Mouse (Mus musculus): ENCODE results near the gene Rpp30.

Rpp30 gene

GRCm38 (mm10) chr19:36128440-36128839 lies 44.9 kb downstream of the Rpp30 start:
- in situ Hi-C loops (cut with MboI, MseI), result no loop called here

GRCm38 (mm10) chr19:36129213-36129612 lies 45.7 kb downstream of the Rpp30 start:
- in situ Hi-C loops (cut with MboI, MseI), result no loop called here

- in situ Hi-C loops (cut with MboI, MseI), result no loop called here
Measured at GRCm38 (mm10) chr19:36129643-36130042, 46.1 kb downstream of the Rpp30 start.

GRCm38 (mm10) chr19:36130181-36130580 lies 46.7 kb downstream of the Rpp30 start:
- in situ Hi-C loops (cut with MboI, MseI), result no loop called here

- in situ Hi-C loops (cut with MboI, MseI), result no loop called here
Measured at GRCm38 (mm10) chr19:36131990-36132389, 48.5 kb downstream of the Rpp30 start.

GRCm38 (mm10) chr19:36133064-36133463 lies 49.5 kb downstream of the Rpp30 start:
- in situ Hi-C loops (cut with MboI, MseI), result no loop called here

GRCm38 (mm10) chr19:36133731-36134130 lies 50.2 kb downstream of the Rpp30 start:
- in situ Hi-C loops (cut with MboI, MseI), result no loop called here

GRCm38 (mm10) chr19:36143571-36143970 lies 60.1 kb downstream of the Rpp30 start:
- in situ Hi-C loops (cut with MboI, MseI), result no loop called here

- in situ Hi-C loops (cut with MboI, MseI), result no loop called here
Measured at GRCm38 (mm10) chr19:36148578-36148977, 65.1 kb downstream of the Rpp30 start.

- in situ Hi-C loops (cut with MboI, MseI), result no loop called here
Measured at GRCm38 (mm10) chr19:36150241-36151007, 66.9 kb downstream of the Rpp30 start.

All from T-helper 1 cell (primary cell).